Mouse (Mus musculus): ENCODE measurements around the gene Map2.

- TF ChIP-seq CHD2 (IDR thresholded peaks at IDR 0.05; ENCODE audit: low read length) (no peak), GATA1 (IDR thresholded peaks at IDR 0.05; ENCODE audit: low read depth, low read length) (no peak), TAL1 (IDR thresholded peaks at IDR 0.05; ENCODE audit: low read length) (no peak), CTCF (IDR thresholded peaks at IDR 0.05 in 2 of 3, conservative IDR thresholded peaks at IDR 0.05 in 1 of 3; ENCODE audit: control insufficient read depth in 1 of 3, insufficient read depth in 1 of 3, low read depth in 2 of 3, low read length in 3 of 3, poor library complexity in 1 of 3, severe bottlenecking in 1 of 3) (no peak), POLR2A (IDR thresholded peaks at IDR 0.05; ENCODE audit: control insufficient read depth in 1 of 2, insufficient read depth in 1 of 2, low read depth in 1 of 2, low read length in 2 of 2, poor library complexity in 1 of 2) (no peak), EP300 (IDR thresholded peaks at IDR 0.05; ENCODE audit: low read depth in 1 of 2, low read length in 2 of 2) (no peak), MAFK (IDR thresholded peaks at IDR 0.05; ENCODE audit: borderline replicate concordance, low read depth, low read length) (no peak), SMC3 (IDR thresholded peaks at IDR 0.05; ENCODE audit: low read depth, low read length) (no peak), MAX (IDR thresholded peaks at IDR 0.05; ENCODE audit: low read length) (no peak), TCF12 (IDR thresholded peaks at IDR 0.05; ENCODE audit: low read depth, low read length) (no peak), TBP (IDR thresholded peaks at IDR 0.05; ENCODE audit: low read depth, low read length) (no peak), ZC3H11A (IDR thresholded peaks at IDR 0.05; ENCODE audit: low read depth, low read length) (no peak), POLR2AphosphoS2 (IDR thresholded peaks at IDR 0.05; ENCODE audit: low read length) (no peak)
Measured at GRCm38 (mm10) chr1:66196240-66196639, 21.2 kb downstream of the Map2 start.
